In genomic region chr5:43860670-43861431, GRCm38 (mm10) we compare ENCODE assay signal across 29 mouse cellular contexts. TPM values are rescaled to one million over a fixed set of nuclear protein-coding genes. Genes with fewer than 3 reads are reported as not detected.
DNase-seq lines count a peak whose midpoint lies in the region; ATAC-seq and TF ChIP-seq lines count a peak whose summit lies in the region.
"Had no signal": no experiment of that assay in that cellular context is flagged by ENCODE, and none has a peak within 500 bp of the region (broad histone marks: within the 10 kb centered on the region; RNA-seq: fewer than 3 reads in every experiment).

No protein-coding gene starts in this region.

- H3K4me2 ChIP-seq in intestine, embryonic 15.5 days (replicated peaks): peak overlapping the region; percentile 12; the same call in 1 of the 2 replicates
- H3K4me2 ChIP-seq in stomach, embryonic 16.5 days (ENCODE audit: low read depth, low read length): no peak overlapping the region
- H3K4me2 ChIP-seq: embryonic facial prominence, embryonic 12.5 days; midbrain, embryonic 15.5 days; neural tube, embryonic 12.5 days had no signal

- no peaks in the 10 kb centered on the region for H3K27me3 ChIP-seq in ES-Bruce4 (ENCODE audit: control insufficient read depth, insufficient read depth, low read length, poor library complexity, severe bottlenecking)
- H3K27me3 ChIP-seq in intestine, embryonic 15.5 days (replicated peaks): no peaks in the 10 kb centered on the region
- H3K27me3 ChIP-seq in stomach, embryonic 16.5 days (ENCODE audit: control insufficient read depth, insufficient read depth, low read length): no peaks in the 10 kb centered on the region
- H3K27me3 ChIP-seq in hindbrain, embryonic 10.5 days (ENCODE audit: insufficient read depth, poor library complexity, severe bottlenecking): no peaks in the 10 kb centered on the region
- H3K27me3 ChIP-seq in midbrain, embryonic 10.5 days (ENCODE audit: low read depth, poor library complexity, severe bottlenecking): no peaks in the 10 kb centered on the region
- H3K27me3 ChIP-seq: embryonic facial prominence, embryonic 12.5 days; midbrain, embryonic 15.5 days; neural tube, embryonic 12.5 days had no signal

- H3K4me3 ChIP-seq in ES-Bruce4 (ENCODE audit: low read depth, low read length) (no peak overlapping the region), ES-E14 (ENCODE audit: insufficient read depth in 1 of 2, low read depth in 1 of 2, low read length in 2 of 2, poor library complexity in 1 of 2, severe bottlenecking in 1 of 2) (no peak overlapping the region)
- no peak overlapping the region for H3K4me3 ChIP-seq in intestine, embryonic 15.5 days (replicated peaks)
- no peak overlapping the region for H3K4me3 ChIP-seq in stomach, embryonic 16.5 days (replicated peaks; ENCODE audit: low read length)
- no peak overlapping the region for H3K4me3 ChIP-seq in hindbrain, embryonic 10.5 days
- no peak overlapping the region for H3K4me3 ChIP-seq in midbrain, embryonic 10.5 days
- H3K4me3 ChIP-seq: embryonic facial prominence, embryonic 12.5 days; heart, embryonic 10.5 days; limb, embryonic 10.5 days; midbrain, embryonic 15.5 days; neural tube, embryonic 12.5 days had no signal

- ATAC-seq in intestine, embryonic 15.5 days: peak; percentile 84
- ATAC-seq in stomach, embryonic 16.5 days (ENCODE audit: insufficient read depth, low FRiP score): peak; percentile 38
- ATAC-seq: activated CD4-positive, CD25-positive, alpha-beta regulatory T cell, adult 4 months; hindbrain, postnatal 0 days; liver, postnatal 0 days; midbrain, embryonic 15.5 days had no signal

- no peak for TF ChIP-seq POLR2A in ES-Bruce4 (IDR thresholded peaks at IDR 0.05; ENCODE audit: insufficient read depth, low read length)

- no peak for TF ChIP-seq CTCF in ES-Bruce4 (IDR thresholded peaks at IDR 0.05; ENCODE audit: low read depth, low read length)

- H3K4me1 ChIP-seq in ES-Bruce4 (ENCODE audit: control insufficient read depth, insufficient read depth, low read length): peaks cover 4% of the 10 kb centered on the region
- peaks cover 2 to 13% of the 10 kb centered on the region in 2 experiments; a peak in 3 of 4 replicates for H3K4me1 ChIP-seq in ES-E14 (ENCODE audit: control insufficient read depth in 2 of 2, insufficient read depth in 2 of 2, low read length in 2 of 2, poor library complexity in 1 of 2)
- H3K4me1 ChIP-seq in intestine, embryonic 15.5 days (replicated peaks): peaks cover 4% of the 10 kb centered on the region
- no peaks in the 10 kb centered on the region for H3K4me1 ChIP-seq in stomach, embryonic 16.5 days (ENCODE audit: control insufficient read depth, insufficient read depth, low read length)
- H3K4me1 ChIP-seq in hindbrain, embryonic 10.5 days (replicated peaks): no peaks in the 10 kb centered on the region
- H3K4me1 ChIP-seq in midbrain, embryonic 10.5 days: no peaks in the 10 kb centered on the region
- H3K4me1 ChIP-seq: embryonic facial prominence, embryonic 12.5 days; limb, embryonic 10.5 days; midbrain, embryonic 15.5 days; neural tube, embryonic 12.5 days had no signal

- H3K36me3 ChIP-seq in ES-Bruce4 (ENCODE audit: control insufficient read depth, insufficient read depth, low read length, poor library complexity, severe bottlenecking) (no peaks in the 10 kb centered on the region), ES-E14 (ENCODE audit: control insufficient read depth, insufficient read depth, low read length, poor library complexity, severe bottlenecking) (peaks cover 5% of the 10 kb centered on the region; the same call in 1 of the 2 replicates)
- H3K36me3 ChIP-seq in intestine, embryonic 15.5 days: no peaks in the 10 kb centered on the region
- no peaks in the 10 kb centered on the region for H3K36me3 ChIP-seq in stomach, embryonic 16.5 days (ENCODE audit: control insufficient read depth, insufficient read depth, low read length)
- H3K36me3 ChIP-seq in hindbrain, embryonic 10.5 days: no peaks in the 10 kb centered on the region
- H3K36me3 ChIP-seq in midbrain, embryonic 10.5 days: no peaks in the 10 kb centered on the region
- H3K36me3 ChIP-seq: embryonic facial prominence, embryonic 12.5 days; heart, embryonic 10.5 days; limb, embryonic 10.5 days; midbrain, embryonic 15.5 days; neural tube, embryonic 12.5 days had no signal

- 53% methylated on average over 5 of the region's 5 CpGs for WGBS in intestine, embryonic 15.5 days
- WGBS in stomach, embryonic 16.5 days: 57% methylated on average over 5 of the region's 5 CpGs
- WGBS in hindbrain, embryonic 10.5 days: 75% methylated on average over 5 of the region's 5 CpGs
- WGBS in midbrain, embryonic 10.5 days: 74% methylated on average over 5 of the region's 5 CpGs

- TF ChIP-seq EP300 in ES-Bruce4 (IDR thresholded peaks at IDR 0.05; ENCODE audit: insufficient read depth, low read depth, low read length): peak; percentile 94

- peaks cover 33% of the 10 kb centered on the region for H3K9me3 ChIP-seq in ES-Bruce4 (replicated peaks; ENCODE audit: control insufficient read depth, insufficient read depth, low read length, poor library complexity, severe bottlenecking)
- H3K9me3 ChIP-seq in ES-E14 (ENCODE audit: control insufficient read depth, insufficient read depth, low read depth, low read length): peaks cover 6% of the 10 kb centered on the region
- no peaks in the 10 kb centered on the region for H3K9me3 ChIP-seq in intestine, embryonic 15.5 days
- no peaks in the 10 kb centered on the region; the same call in none of the 2 replicates for H3K9me3 ChIP-seq in stomach, embryonic 16.5 days (replicated peaks; ENCODE audit: control insufficient read depth, low read length)
- peaks cover 9% of the 10 kb centered on the region for H3K9me3 ChIP-seq in hindbrain, embryonic 10.5 days
- H3K9me3 ChIP-seq in midbrain, embryonic 10.5 days (replicated peaks): peaks cover 8% of the 10 kb centered on the region; the same call in 1 of the 2 replicates
- H3K9me3 ChIP-seq: embryonic facial prominence, embryonic 12.5 days; heart, embryonic 10.5 days; limb, embryonic 10.5 days; midbrain, embryonic 15.5 days; neural tube, embryonic 12.5 days had no signal

- in situ Hi-C loops in ES-E14 (cut with MboI; ENCODE audit: low sequenced_read_pairs in 2 of 2, unreplicated experiment in 2 of 2): no loop called here

- H3K9ac ChIP-seq in ES-Bruce4 (ENCODE audit: low read depth, poor library complexity, severe bottlenecking) (no peak overlapping the region), ES-E14 (ENCODE audit: insufficient read depth, low read depth, low read length, poor library complexity, severe bottlenecking) (no peak overlapping the region)
- no peak overlapping the region for H3K9ac ChIP-seq in intestine, embryonic 15.5 days
- no peak overlapping the region for H3K9ac ChIP-seq in stomach, embryonic 16.5 days (ENCODE audit: low read length)
- H3K9ac ChIP-seq: embryonic facial prominence, embryonic 12.5 days; liver, postnatal 0 days; midbrain, embryonic 15.5 days; neural tube, embryonic 12.5 days had no signal

- peak; percentile 63 for DNase-seq in ES-E14 (ENCODE audit: low read depth, low spot score)
- no peak for DNase-seq in hindbrain, embryonic 10.5 days (ENCODE audit: low spot score)
- no peak for DNase-seq in midbrain, embryonic 10.5 days (ENCODE audit: low spot score)
- no peak for DNase-seq in testis, postnatal 14 days (ENCODE audit: low spot score)
- DNase-seq: adrenal gland, adult 8-10 months; cerebellum, adult 18-20 months; cerebellum, postnatal 25 days; kidney, adult 2 months; liver; liver, postnatal 0 days; lung, postnatal 14 days; right cerebral cortex, postnatal 4 days; thymus, postnatal 14 days had no signal

- peak overlapping the region; percentile 52 for H3K27ac ChIP-seq in ES-Bruce4 (ENCODE audit: insufficient read depth, low read length)
- peak overlapping the region; percentile 89 for H3K27ac ChIP-seq in ES-E14 (ENCODE audit: insufficient read depth, low read depth, low read length, poor library complexity, severe bottlenecking)
- peak overlapping the region; percentile 61 for H3K27ac ChIP-seq in intestine, embryonic 15.5 days
- H3K27ac ChIP-seq in stomach, embryonic 16.5 days (ENCODE audit: low read length): peak overlapping the region; percentile 39
- H3K27ac ChIP-seq in hindbrain, embryonic 10.5 days: no peak overlapping the region
- no peak overlapping the region for H3K27ac ChIP-seq in midbrain, embryonic 10.5 days (replicated peaks)
- H3K27ac ChIP-seq: embryonic facial prominence, embryonic 12.5 days; heart, embryonic 10.5 days; hindbrain, postnatal 0 days; kidney, postnatal 0 days; limb, embryonic 10.5 days; midbrain, embryonic 15.5 days; neural tube, embryonic 12.5 days had no signal

RNA-seq across cellular contexts. Expression of gene Cd38, which starts 7.5 kb away (rescaled TPM):
- 4.9 and 6.3 TPM in 2 replicates for polyA plus RNA-seq in ES-Bruce4 (2011; ENCODE audit: insufficient read depth, insufficient read length, low read depth, missing spikeins)
- 11.2 TPM in 2 replicates for total RNA-seq in ES-E14 (2012; rRNA removed)
- polyA plus RNA-seq in intestine, embryonic 15.5 days (2015; fragmentation: Nextera tagmentation; extraction: Ambion mirVana): 13.1 and 14.5 TPM in 2 replicates
- 14.2 and 14.3 TPM in 2 replicates for polyA plus RNA-seq in stomach, embryonic 16.5 days (2015; fragmentation: Nextera tagmentation; extraction: Ambion mirVana)
- 6.4 and 7.7 TPM in 2 replicates for polyA plus RNA-seq in hindbrain, embryonic 10.5 days (2016; fragmentation: Nextera tagmentation; extraction: Ambion mirVana)
- 6.4 and 6.6 TPM in 2 replicates for polyA plus RNA-seq in midbrain, embryonic 10.5 days (2016; fragmentation: Nextera tagmentation; extraction: Ambion mirVana)

RNA-seq across cellular contexts. Expression of gene Fbxl5, which starts 39.4 kb away (rescaled TPM):
- polyA plus RNA-seq in ES-Bruce4 (2011; ENCODE audit: insufficient read depth, insufficient read length, low read depth, missing spikeins): 89.0 and 98.2 TPM in 2 replicates
- total RNA-seq in ES-E14 (2012; rRNA removed): 46.0 and 46.9 TPM in 2 replicates
- polyA plus RNA-seq in intestine, embryonic 15.5 days (2015; fragmentation: Nextera tagmentation; extraction: Ambion mirVana): 56.5 and 60.8 TPM in 2 replicates
- polyA plus RNA-seq in stomach, embryonic 16.5 days (2015; fragmentation: Nextera tagmentation; extraction: Ambion mirVana): 58.7 and 62.1 TPM in 2 replicates
- 47.5 and 52.3 TPM in 2 replicates for polyA plus RNA-seq in hindbrain, embryonic 10.5 days (2016; fragmentation: Nextera tagmentation; extraction: Ambion mirVana)
- polyA plus RNA-seq in midbrain, embryonic 10.5 days (2016; fragmentation: Nextera tagmentation; extraction: Ambion mirVana): 57.4 and 62.4 TPM in 2 replicates

RNA-seq across cellular contexts. Expression of gene Bst1, which starts 42.2 kb away (rescaled TPM):
- polyA plus RNA-seq in ES-Bruce4 (2011; ENCODE audit: insufficient read depth, insufficient read length, low read depth, missing spikeins): 2.2 and 6.2 TPM in 2 replicates
- total RNA-seq in ES-E14 (2012; rRNA removed): 1.1 and 3.3 TPM in 2 replicates
- polyA plus RNA-seq in intestine, embryonic 15.5 days (2015; fragmentation: Nextera tagmentation; extraction: Ambion mirVana): 0.88 and 0.97 TPM in 2 replicates
- polyA plus RNA-seq in stomach, embryonic 16.5 days (2015; fragmentation: Nextera tagmentation; extraction: Ambion mirVana): 3.0 and 5.1 TPM in 2 replicates
- polyA plus RNA-seq in hindbrain, embryonic 10.5 days (2016; fragmentation: Nextera tagmentation; extraction: Ambion mirVana): 0.14 TPM in 1 of 2 replicates, not detected in the other
- polyA plus RNA-seq in midbrain, embryonic 10.5 days (2016; fragmentation: Nextera tagmentation; extraction: Ambion mirVana): not detected in 2 replicates
- total RNA-seq: gastrocnemius, adult 18-20 months; hindbrain, postnatal 0 days; left cerebral cortex, adult 8-10 months had no signal
- polyA plus RNA-seq: C2C12; forebrain, embryonic 11.5 days; midbrain, embryonic 15.5 days; neural tube, embryonic 12.5 days had no signal

RNA-seq across cellular contexts. Expression of gene Gm7879, which starts 52.1 kb away (rescaled TPM):
- not detected in 2 replicates for polyA plus RNA-seq in ES-Bruce4 (2011; ENCODE audit: insufficient read depth, insufficient read length, low read depth, missing spikeins)
- 0.74 and 1.9 TPM in 2 replicates for total RNA-seq in ES-E14 (2012; rRNA removed)
- 0.39 and 0.43 TPM in 2 replicates for polyA plus RNA-seq in intestine, embryonic 15.5 days (2015; fragmentation: Nextera tagmentation; extraction: Ambion mirVana)
- 0.85 and 2.9 TPM in 2 replicates for polyA plus RNA-seq in stomach, embryonic 16.5 days (2015; fragmentation: Nextera tagmentation; extraction: Ambion mirVana)
- polyA plus RNA-seq in hindbrain, embryonic 10.5 days (2016; fragmentation: Nextera tagmentation; extraction: Ambion mirVana): not detected in 2 replicates
- 1.0 TPM in 1 of 2 replicates, not detected in the other for polyA plus RNA-seq in midbrain, embryonic 10.5 days (2016; fragmentation: Nextera tagmentation; extraction: Ambion mirVana)
- total RNA-seq: hindbrain, postnatal 0 days had no signal
- polyA plus RNA-seq: forebrain, embryonic 11.5 days; heart, embryonic 10.5 days; heart, postnatal 0 days; kidney, postnatal 0 days; neural tube, embryonic 12.5 days had no signal

Comparison
In these comparisons a context has a peak if more than half of its experiments do, and no peak if none do; other contexts are left out.
1. H3K27ac ChIP-seq: peak in ES-Bruce4 (single experiment), ES-E14 (single experiment), intestine, embryonic 15.5 days (single experiment) and stomach, embryonic 16.5 days (single experiment); none in hindbrain, embryonic 10.5 days (single experiment) and midbrain, embryonic 10.5 days (single experiment).